ENCODE assay signal across 9 mouse cellular contexts in the genomic region with DNA sequence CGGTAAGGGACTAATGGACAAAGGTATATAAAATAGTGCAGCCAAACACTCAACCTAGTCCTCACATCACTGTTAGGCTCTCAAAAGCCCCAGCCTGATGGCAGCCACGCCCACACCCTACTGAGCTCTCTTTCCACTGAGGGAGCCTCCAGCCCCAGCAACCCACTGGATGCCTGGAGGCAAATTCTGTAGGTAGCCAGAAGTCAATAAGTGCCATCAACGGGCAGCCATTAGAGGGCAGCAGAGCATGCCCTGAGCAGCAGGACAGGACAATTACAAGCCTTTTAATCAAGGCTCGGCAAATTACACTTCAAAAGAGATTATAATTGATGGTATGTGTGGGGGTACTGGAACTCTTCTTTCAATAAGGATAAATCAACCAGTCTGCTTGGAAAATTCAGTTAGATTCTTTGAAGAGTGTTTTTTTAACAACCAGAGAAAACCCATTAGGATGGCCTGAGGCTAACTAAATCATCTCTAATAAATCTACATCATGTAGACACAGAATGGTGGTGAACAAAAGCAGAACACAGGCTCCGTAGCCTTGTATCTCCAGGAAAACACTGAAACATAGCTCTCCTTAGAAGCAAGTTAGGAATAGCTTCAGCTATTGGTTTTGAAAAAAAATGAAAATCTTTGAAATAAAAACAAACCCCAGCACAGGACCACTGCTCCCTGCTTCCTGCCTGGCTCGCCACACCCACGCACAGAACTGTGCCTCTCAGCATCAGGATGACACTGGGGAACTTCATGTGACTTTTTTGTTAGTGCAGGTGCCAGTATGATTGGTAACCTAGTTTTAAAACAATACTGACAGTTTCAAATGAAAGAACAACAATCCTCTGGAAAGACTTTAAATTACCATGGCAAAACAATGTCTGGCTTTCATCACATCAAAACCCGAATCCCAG. TPM values are rescaled to one million over a fixed set of nuclear protein-coding genes. Genes with fewer than 3 reads are reported as not detected.
DNase-seq lines count a peak whose midpoint lies in the region; ATAC-seq and TF ChIP-seq lines count a peak whose summit lies in the region.
"Had no signal": no experiment of that assay in that cellular context is flagged by ENCODE, and none has a peak within 500 bp of the region (broad histone marks: within the 10 kb centered on the region; RNA-seq: fewer than 3 reads in every experiment).

No protein-coding gene starts in this region.

- TF ChIP-seq CTCF in brain, embryonic 14.5 days (IDR thresholded peaks at IDR 0.05; ENCODE audit: borderline replicate concordance, extremely low read depth, insufficient read depth, insufficient read length) = peak; percentile 66; the same call in 1 of the 2 replicates
- TF ChIP-seq CTCF in lung, embryonic 14.5 days (IDR thresholded peaks at IDR 0.05; ENCODE audit: low read depth) = peak; percentile 81

- peak; percentile 66 for ATAC-seq in forebrain, embryonic 12.5 days (ENCODE audit: low FRiP score)
- peak; percentile 38 for ATAC-seq in lung, embryonic 14.5 days (ENCODE audit: insufficient read depth)

- no peak overlapping the region for H3K9ac ChIP-seq in forebrain, embryonic 12.5 days
- H3K9ac ChIP-seq in lung, embryonic 14.5 days = no peak overlapping the region

- no peak overlapping the region for H3K4me2 ChIP-seq in forebrain, embryonic 12.5 days
- H3K4me2 ChIP-seq in lung, embryonic 14.5 days = no peak overlapping the region

- intact Hi-C loops in left cerebral cortex, postnatal 25 days (cut with DNase I) = loop anchor here (1.0 kb wide), 1 partner anchor 92 kb away; no protein-coding TSS in a partner anchor

- H3K9me3 ChIP-seq in forebrain, embryonic 12.5 days = no peaks in the 10 kb centered on the region
- no peaks in the 10 kb centered on the region for H3K9me3 ChIP-seq in lung, embryonic 14.5 days (ENCODE audit: low read depth, low read length)

- no peaks in the 10 kb centered on the region for H3K36me3 ChIP-seq in forebrain, embryonic 12.5 days (replicated peaks)
- 0 out of 2 replicates have a peak, but pooled peaks cover 4% of the 10 kb centered on the region for H3K36me3 ChIP-seq in lung, embryonic 14.5 days (ENCODE audit: insufficient read depth)

- H3K4me3 ChIP-seq in forebrain, embryonic 12.5 days (replicated peaks) = no peak overlapping the region
- no peak overlapping the region for H3K4me3 ChIP-seq in lung, embryonic 14.5 days (ENCODE audit: low read depth, low read length)
- H3K4me3 ChIP-seq: erythroblast, embryonic 14.5 days had no signal

- no peak overlapping the region for H3K27ac ChIP-seq in forebrain, embryonic 12.5 days
- no peak overlapping the region for H3K27ac ChIP-seq in lung, embryonic 14.5 days (ENCODE audit: low read depth)

- peaks cover 19% of the 10 kb centered on the region for H3K4me1 ChIP-seq in forebrain, embryonic 12.5 days
- H3K4me1 ChIP-seq in lung, embryonic 14.5 days (ENCODE audit: insufficient read depth) = no peaks in the 10 kb centered on the region

- peak; percentile 26 for DNase-seq in right cerebral cortex, postnatal 4 days
- DNase-seq in right cerebral cortex, postnatal 25 days = no peak
- DNase-seq in brain, embryonic 14.5 days (ENCODE audit: low read depth) = peak; percentile 74
- DNase-seq in induced T-regulatory cell, adult 2 months (ENCODE audit: low read depth) = peak; percentile 39
- DNase-seq in lung, embryonic 14.5 days = peak; percentile 77
- DNase-seq in retina, adult 2 months (ENCODE audit: low read depth, low spot score) = peak; percentile 33
- no peak for DNase-seq in left cerebral cortex, postnatal 25 days (ENCODE audit: low spot score in 2 of 2)

- no peaks in the 10 kb centered on the region for H3K27me3 ChIP-seq in forebrain, embryonic 12.5 days
- H3K27me3 ChIP-seq in lung, embryonic 14.5 days (ENCODE audit: insufficient read depth, low read length) = no peaks in the 10 kb centered on the region

- 42% methylated on average over 8 of the region's 8 CpGs for WGBS in forebrain, embryonic 12.5 days
- 36% methylated on average over 8 of the region's 8 CpGs for WGBS in lung, embryonic 14.5 days

- no peak for TF ChIP-seq POLR2A in brain, embryonic 14.5 days (IDR thresholded peaks at IDR 0.05; ENCODE audit: borderline replicate concordance, extremely low read depth, insufficient read depth, insufficient read length, poor library complexity, severe bottlenecking)

RNA-seq across cellular contexts. Expression of gene Sestd1, which starts 30.4 kb away (rescaled TPM):
- polyA plus RNA-seq in brain, embryonic 14.5 days (2012; rRNA removed) = 46.6 and 60.2 TPM in 2 replicates
- 29.1 and 32.6 TPM in 2 replicates for polyA plus RNA-seq in forebrain, embryonic 12.5 days (2016; fragmentation: Nextera tagmentation; extraction: Ambion mirVana)
- 23.7 and 27.9 TPM in 2 replicates for polyA plus RNA-seq in lung, embryonic 14.5 days (2014; fragmentation: Nextera tagmentation; extraction: Ambion mirVana)
- 10 to 100 TPM; 62.3 to 64.6 TPM for total RNA-seq in left cerebral cortex, postnatal 25 days (2021)
- polyA plus RNA-seq: erythroblast, embryonic 14.5 days had no signal

Comparison
In these comparisons a context has a peak if more than half of its experiments do, and no peak if none do; other contexts are left out.
1. DNase-seq: peak in right cerebral cortex, postnatal 4 days (single experiment), brain, embryonic 14.5 days (single experiment), induced T-regulatory cell, adult 2 months (single experiment), lung, embryonic 14.5 days (single experiment) and retina, adult 2 months (single experiment); none in right cerebral cortex, postnatal 25 days (single experiment) and left cerebral cortex, postnatal 25 days (0 of 2).